Mouse (Mus musculus) left cerebral cortex, adult 8-10 months (tissue): Measurements from ENCODE around the gene Ltbp1. TPM values are rescaled to one million over a fixed set of nuclear protein-coding genes. Genes with fewer than 3 reads are reported as not detected.

ENCODE experiments used
- DNase-seq, 2 experiments: peaks; one replicate each; pipeline ENCODE4 v3.0.0; 2022; ENCODE audit warnings: low spot score in 2 of 2
- total RNA-seq, 4 experiments: library from RNA; stranded (reverse); gene quantifications; 2 replicates each; pipeline ENCODE4 v1.2.4; 2022

Gene Ltbp1
- total RNA-seq, 4 experiments from 2014 or later, result 7.6 to 9.1 (median 8.0) TPM

- no peak for DNase-seq
These were observed 228.6 kb downstream of the Ltbp1 start for GRCm38 (mm10) chr17:75233923-75234322.

- peak in 1 of 2 experiments; percentile 17 for DNase-seq
These were observed 230.4 kb downstream of the Ltbp1 start for GRCm38 (mm10) chr17:75235781-75236180.

- no peak for DNase-seq
These were observed 231.2 kb downstream of the Ltbp1 start for GRCm38 (mm10) chr17:75236543-75236942.

GRCm38 (mm10) chr17:75237456-75237855 is 232.1 kb downstream of the Ltbp1 start:
- no peak for DNase-seq

- no peak for DNase-seq
These were observed 233.3 kb downstream of the Ltbp1 start for GRCm38 (mm10) chr17:75238655-75239054.

- DNase-seq, result no peak
These were observed 234.2 kb downstream of the Ltbp1 start for GRCm38 (mm10) chr17:75239545-75239944.

GRCm38 (mm10) chr17:75242086-75242485 is 236.7 kb downstream of the Ltbp1 start:
- DNase-seq, result no peak

- DNase-seq, result no peak
These were observed 237.9 kb downstream of the Ltbp1 start for GRCm38 (mm10) chr17:75243221-75243620.

GRCm38 (mm10) chr17:75244148-75244547 is 238.8 kb downstream of the Ltbp1 start:
- no peak for DNase-seq

- no peak for DNase-seq
These were observed 239.7 kb downstream of the Ltbp1 start for GRCm38 (mm10) chr17:75245085-75245484.

- no peak for DNase-seq
These were observed 243.3 kb downstream of the Ltbp1 start for GRCm38 (mm10) chr17:75248632-75249031.

GRCm38 (mm10) chr17:75250571-75250970 is 245.2 kb downstream of the Ltbp1 start:
- no peak for DNase-seq

GRCm38 (mm10) chr17:75251094-75251493 is 245.7 kb downstream of the Ltbp1 start:
- no peak for DNase-seq

- DNase-seq, result no peak
These were observed 247.2 kb downstream of the Ltbp1 start for GRCm38 (mm10) chr17:75252540-75252939.

GRCm38 (mm10) chr17:75254909-75255308 is 249.5 kb downstream of the Ltbp1 start:
- no peak for DNase-seq

- no peak for DNase-seq
These were observed 250.6 kb downstream of the Ltbp1 start for GRCm38 (mm10) chr17:75255967-75256366.

- DNase-seq, result no peak
These were observed 253.1 kb downstream of the Ltbp1 start for GRCm38 (mm10) chr17:75258427-75258826.

GRCm38 (mm10) chr17:75263336-75263990 is 258.1 kb downstream of the Ltbp1 start:
- no peak for DNase-seq

- no peak for DNase-seq
These were observed 263.1 kb downstream of the Ltbp1 start for GRCm38 (mm10) chr17:75268506-75268905.

GRCm38 (mm10) chr17:75272446-75272845 is 267.1 kb downstream of the Ltbp1 start:
- DNase-seq, result no peak

- DNase-seq, result no peak
These were observed 267.9 kb downstream of the Ltbp1 start for GRCm38 (mm10) chr17:75273272-75273671.

- DNase-seq, result no peak
These were observed 269.9 kb downstream of the Ltbp1 start for GRCm38 (mm10) chr17:75275302-75275701.

- no peak for DNase-seq
These were observed 272.7 kb downstream of the Ltbp1 start for GRCm38 (mm10) chr17:75278106-75278505.

GRCm38 (mm10) chr17:75278561-75278960 is 273.2 kb downstream of the Ltbp1 start:
- no peak for DNase-seq
